Mouse (Mus musculus): ENCODE data around the gene Vcam1. TPM values are rescaled to one million over a fixed set of nuclear protein-coding genes. Genes with fewer than 3 reads are reported as not detected.

Vcam1 gene
- polyA plus RNA-seq, 1 experiment from 2014 or later, result 97.3 TPM

DNA sequence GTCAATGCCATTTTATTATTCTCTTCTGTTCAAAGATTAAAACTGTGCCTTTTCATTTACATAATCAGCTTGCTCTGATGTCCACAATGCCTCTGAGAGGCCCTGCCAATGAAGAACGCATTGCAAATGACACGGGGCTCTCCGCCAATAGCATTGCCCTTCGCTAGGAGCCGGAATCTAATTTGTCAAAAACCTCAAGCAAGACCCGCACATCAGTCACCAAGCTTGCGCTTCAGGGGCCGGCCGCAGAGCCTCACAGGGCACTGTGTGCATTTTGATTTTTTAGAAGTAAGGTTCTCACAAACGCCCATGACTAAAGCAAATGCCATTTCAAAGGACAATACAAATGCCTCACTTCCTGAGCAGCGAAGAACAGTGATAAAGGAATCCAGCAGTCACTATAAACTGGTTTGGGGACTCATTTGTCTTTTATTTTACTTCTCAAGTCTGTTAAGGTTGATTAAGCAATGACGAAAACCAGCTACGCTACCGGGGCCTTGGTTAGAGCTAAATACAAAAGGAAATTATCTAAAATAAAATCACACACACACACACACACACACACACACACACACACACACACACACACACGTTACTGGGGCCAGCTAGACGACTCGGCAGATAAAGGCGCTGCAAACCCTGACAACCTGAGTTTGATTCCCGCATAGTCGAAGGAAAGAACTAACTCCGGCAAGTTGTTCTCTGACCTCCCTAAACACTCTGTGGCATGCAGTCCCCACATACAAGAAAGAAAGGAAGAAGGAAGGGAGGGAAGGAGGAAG lies 24.4 kb downstream of the Vcam1 start:
- Histone ChIP-seq H3K36me3 (ENCODE audit: control insufficient read depth, insufficient read depth) (peaks cover 6% of the 10 kb centered on the region; the same call in 1 of the 2 replicates), H3K4me3 (ENCODE audit: low read length) (peak overlapping the region; percentile 42), H3K4me1 (ENCODE audit: control insufficient read depth, insufficient read depth, low read length) (0 out of 2 replicates have a peak, but pooled peaks cover 3% of the 10 kb centered on the region), H3K27ac (ENCODE audit: low read length) (peak overlapping the region; percentile 71), H3K9me3 (replicated peaks; ENCODE audit: control insufficient read depth, low read length) (no peaks in the 10 kb centered on the region), H3K4me2 (ENCODE audit: low read depth, low read length) (peak overlapping the region; percentile 66), H3K9ac (ENCODE audit: low read length) (peak overlapping the region; percentile 57; the same call in 1 of the 2 replicates), H3K27me3 (ENCODE audit: control insufficient read depth, insufficient read depth, low read length) (no peaks in the 10 kb centered on the region)
- ATAC-seq (replicated peaks; ENCODE audit: extremely low read depth, insufficient read depth, low FRiP score), result peak; percentile 80
- 13% methylated on average over 21 of the region's 21 CpGs for WGBS

DNA sequence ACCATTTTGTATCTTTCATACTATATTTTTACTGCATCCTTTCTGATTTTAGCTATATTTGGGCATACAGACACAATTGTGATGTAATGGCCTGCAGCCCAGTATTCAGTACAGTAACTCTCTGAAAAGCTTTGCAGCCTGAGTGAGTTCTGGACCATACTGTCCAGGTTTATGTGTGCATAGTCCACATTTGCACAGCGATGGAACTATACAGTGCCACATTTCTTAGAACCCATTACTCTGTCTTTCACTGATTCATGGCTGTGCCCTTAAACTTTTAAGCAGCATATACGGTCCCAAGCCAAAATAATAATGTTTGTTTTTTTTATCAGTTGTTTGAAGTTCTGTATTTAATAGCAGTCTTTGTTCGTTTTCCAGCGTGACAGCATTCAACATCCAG lies 25.2 kb downstream of the Vcam1 start:
- ATAC-seq (replicated peaks; ENCODE audit: extremely low read depth, insufficient read depth, low FRiP score), result no peak
- Histone ChIP-seq H3K4me3 (ENCODE audit: low read length) (no peak overlapping the region), H3K9ac (ENCODE audit: low read length) (no peak overlapping the region), H3K4me1 (ENCODE audit: control insufficient read depth, insufficient read depth, low read length) (0 out of 2 replicates have a peak, but pooled peaks cover 3% of the 10 kb centered on the region), H3K36me3 (ENCODE audit: control insufficient read depth, insufficient read depth) (peaks cover under 1% of the 10 kb centered on the region; the same call in 1 of the 2 replicates), H3K27ac (ENCODE audit: low read length) (no peak overlapping the region), H3K27me3 (ENCODE audit: control insufficient read depth, insufficient read depth, low read length) (no peaks in the 10 kb centered on the region), H3K4me2 (ENCODE audit: low read depth, low read length) (no peak overlapping the region), H3K9me3 (replicated peaks; ENCODE audit: control insufficient read depth, low read length) (no peaks in the 10 kb centered on the region)
- WGBS, result 68% methylated on average over 4 of the region's 4 CpGs

DNA sequence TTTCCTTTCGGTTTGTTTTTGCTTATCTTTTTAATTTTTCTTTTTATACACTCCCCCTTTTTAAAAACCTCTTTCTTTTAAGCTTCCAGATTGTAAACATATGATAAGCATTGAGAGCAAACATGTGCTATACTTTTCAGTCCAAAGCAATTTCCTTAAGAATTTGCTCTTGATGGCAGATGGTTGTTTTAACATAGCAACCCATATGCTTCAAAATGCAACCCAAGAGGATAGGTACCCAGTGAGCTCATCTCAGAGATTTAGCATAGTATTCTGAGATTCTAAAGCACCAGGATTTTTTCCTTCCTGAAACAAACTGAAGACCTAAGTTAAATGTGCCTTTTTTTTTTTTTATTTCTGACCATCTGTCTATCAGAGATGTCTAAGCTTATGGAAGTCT lies 28.6 kb downstream of the Vcam1 start:
- no peaks in the 10 kb centered on the region for H3K36me3 ChIP-seq (ENCODE audit: control insufficient read depth, insufficient read depth)
- no peaks in the 10 kb centered on the region for H3K27me3 ChIP-seq (ENCODE audit: control insufficient read depth, insufficient read depth, low read length)
- H3K4me1 ChIP-seq (ENCODE audit: control insufficient read depth, insufficient read depth, low read length), result 0 out of 2 replicates have a peak, but pooled peaks cover 3% of the 10 kb centered on the region
- H3K9me3 ChIP-seq (replicated peaks; ENCODE audit: control insufficient read depth, low read length), result no peaks in the 10 kb centered on the region
- no peak overlapping the region for H3K4me3 ChIP-seq (ENCODE audit: low read length)
- 56% methylated on average over 1 of the region's 1 CpGs for WGBS
- H3K9ac ChIP-seq (ENCODE audit: low read length), result no peak overlapping the region
- H3K4me2 ChIP-seq (ENCODE audit: low read depth, low read length), result no peak overlapping the region
- no peak overlapping the region for H3K27ac ChIP-seq (ENCODE audit: low read length)
- no peak for ATAC-seq (replicated peaks; ENCODE audit: extremely low read depth, insufficient read depth, low FRiP score)

DNA sequence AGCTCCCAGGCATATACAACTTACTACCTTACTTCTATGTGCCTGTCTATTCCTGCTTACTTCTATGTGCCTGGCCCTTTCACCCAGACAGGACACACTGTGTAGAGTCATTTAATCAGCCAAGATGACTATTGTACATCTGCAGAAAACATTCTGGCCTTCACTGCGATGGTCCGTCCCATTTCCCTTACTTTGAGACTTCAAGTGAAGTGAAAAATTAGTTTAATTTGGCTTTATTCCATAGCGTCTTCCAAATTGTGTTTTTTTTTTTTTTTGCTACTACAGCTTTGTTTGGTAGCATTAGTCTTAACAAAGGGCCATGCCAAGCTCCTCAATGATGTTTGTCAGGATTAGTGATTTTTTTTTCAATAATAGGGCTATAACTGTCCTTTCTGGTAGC lies 33.6 kb downstream of the Vcam1 start:
- Histone ChIP-seq H3K36me3 (ENCODE audit: control insufficient read depth, insufficient read depth) (no peaks in the 10 kb centered on the region), H3K9ac (ENCODE audit: low read length) (no peak overlapping the region), H3K27ac (ENCODE audit: low read length) (no peak overlapping the region), H3K9me3 (replicated peaks; ENCODE audit: control insufficient read depth, low read length) (peaks cover 4% of the 10 kb centered on the region), H3K4me1 (ENCODE audit: control insufficient read depth, insufficient read depth, low read length) (0 out of 2 replicates have a peak, but pooled peaks cover 2% of the 10 kb centered on the region), H3K4me3 (ENCODE audit: low read length) (no peak overlapping the region), H3K4me2 (ENCODE audit: low read depth, low read length) (no peak overlapping the region), H3K27me3 (ENCODE audit: control insufficient read depth, insufficient read depth, low read length) (no peaks in the 10 kb centered on the region)
- no peak for ATAC-seq (replicated peaks; ENCODE audit: extremely low read depth, insufficient read depth, low FRiP score)
- 74% methylated on average over 3 of the region's 3 CpGs for WGBS

DNA sequence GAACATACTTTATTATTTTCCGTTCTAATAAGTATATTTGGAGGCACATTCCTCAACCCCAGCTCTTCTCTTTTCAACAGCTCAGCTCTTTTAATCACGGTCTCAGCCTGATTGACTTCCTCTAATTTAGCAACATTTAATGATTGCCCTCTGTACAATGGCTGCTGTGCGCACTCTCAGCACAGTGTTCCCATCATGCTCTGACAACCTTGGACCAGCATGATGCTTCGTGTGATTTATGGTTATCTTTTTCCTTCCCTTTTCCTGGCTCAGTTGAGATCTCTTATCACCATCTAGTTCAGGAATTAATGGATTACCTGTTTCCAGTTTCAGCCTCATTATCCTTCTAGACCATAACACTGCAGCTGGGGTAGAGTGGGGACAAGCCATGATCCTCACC lies 34.2 kb downstream of the Vcam1 start:
- no peak overlapping the region for H3K4me3 ChIP-seq (ENCODE audit: low read length)
- H3K4me1 ChIP-seq (ENCODE audit: control insufficient read depth, insufficient read depth, low read length), result 0 out of 2 replicates have a peak, but pooled peaks cover 2% of the 10 kb centered on the region
- ATAC-seq (replicated peaks; ENCODE audit: extremely low read depth, insufficient read depth, low FRiP score), result no peak
- no peaks in the 10 kb centered on the region for H3K36me3 ChIP-seq (ENCODE audit: control insufficient read depth, insufficient read depth)
- WGBS, result 76% methylated on average over 4 of the region's 4 CpGs
- no peaks in the 10 kb centered on the region for H3K27me3 ChIP-seq (ENCODE audit: control insufficient read depth, insufficient read depth, low read length)
- peaks cover 4% of the 10 kb centered on the region for H3K9me3 ChIP-seq (replicated peaks; ENCODE audit: control insufficient read depth, low read length)
- H3K27ac ChIP-seq (ENCODE audit: low read length), result no peak overlapping the region
- H3K4me2 ChIP-seq (ENCODE audit: low read depth, low read length), result no peak overlapping the region
- no peak overlapping the region for H3K9ac ChIP-seq (ENCODE audit: low read length)

DNA sequence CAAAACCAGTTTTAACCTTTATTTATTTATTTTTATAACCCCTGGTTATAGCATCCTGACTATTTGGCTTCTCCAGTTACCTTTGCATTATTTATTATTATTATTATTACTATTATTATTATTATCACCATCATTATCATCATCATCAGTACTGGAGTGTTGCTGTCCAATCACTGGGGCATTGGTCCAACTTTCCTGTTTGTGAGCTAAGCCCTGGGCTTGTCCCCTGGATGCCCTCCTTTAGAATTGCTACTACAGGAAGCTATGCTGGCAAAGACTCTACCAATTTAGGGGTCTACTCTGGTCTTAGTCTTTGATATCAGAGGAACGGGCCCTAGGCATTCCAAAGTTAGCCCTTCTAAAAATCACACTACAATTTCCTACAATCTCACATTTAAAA lies 34.6 kb downstream of the Vcam1 start:
- Histone ChIP-seq H3K9ac (ENCODE audit: low read length) (no peak overlapping the region), H3K4me2 (ENCODE audit: low read depth, low read length) (no peak overlapping the region), H3K9me3 (replicated peaks; ENCODE audit: control insufficient read depth, low read length) (peaks cover 4% of the 10 kb centered on the region), H3K4me3 (ENCODE audit: low read length) (no peak overlapping the region), H3K4me1 (ENCODE audit: control insufficient read depth, insufficient read depth, low read length) (0 out of 2 replicates have a peak, but pooled peaks cover 2% of the 10 kb centered on the region), H3K27ac (ENCODE audit: low read length) (no peak overlapping the region), H3K27me3 (ENCODE audit: control insufficient read depth, insufficient read depth, low read length) (no peaks in the 10 kb centered on the region), H3K36me3 (ENCODE audit: control insufficient read depth, insufficient read depth) (no peaks in the 10 kb centered on the region)
- no peak for ATAC-seq (replicated peaks; ENCODE audit: extremely low read depth, insufficient read depth, low FRiP score)
- WGBS, result 66% methylated on average over 1 of the region's 1 CpGs

DNA sequence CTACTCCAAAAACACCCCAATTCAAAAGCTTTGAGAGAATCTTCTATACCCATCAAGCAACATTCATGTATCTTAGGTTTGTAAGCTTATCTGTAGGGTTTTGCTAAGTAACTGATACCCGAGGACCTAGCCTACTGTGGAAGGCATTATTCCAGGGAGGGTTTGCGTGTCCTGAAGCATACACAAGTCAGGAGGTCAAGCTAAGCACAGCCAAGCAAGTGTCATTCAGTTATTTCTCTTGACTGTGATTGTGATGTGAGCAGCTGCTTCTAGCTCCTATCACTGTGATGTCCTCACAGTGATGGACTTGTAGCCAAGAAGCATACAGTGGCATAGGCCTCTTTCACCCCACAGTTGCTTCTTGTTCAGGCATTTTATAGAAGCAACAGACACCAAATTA lies 35.2 kb downstream of the Vcam1 start:
- 67% methylated on average over 2 of the region's 2 CpGs for WGBS
- no peak overlapping the region for H3K9ac ChIP-seq (ENCODE audit: low read length)
- no peak overlapping the region for H3K27ac ChIP-seq (ENCODE audit: low read length)
- ATAC-seq (replicated peaks; ENCODE audit: extremely low read depth, insufficient read depth, low FRiP score), result no peak
- 0 out of 2 replicates have a peak, but pooled peaks cover 2% of the 10 kb centered on the region for H3K4me1 ChIP-seq (ENCODE audit: control insufficient read depth, insufficient read depth, low read length)
- H3K9me3 ChIP-seq (replicated peaks; ENCODE audit: control insufficient read depth, low read length), result peaks cover 4% of the 10 kb centered on the region
- H3K4me2 ChIP-seq (ENCODE audit: low read depth, low read length), result no peak overlapping the region
- no peak overlapping the region for H3K4me3 ChIP-seq (ENCODE audit: low read length)
- H3K27me3 ChIP-seq (ENCODE audit: control insufficient read depth, insufficient read depth, low read length), result no peaks in the 10 kb centered on the region
- H3K36me3 ChIP-seq (ENCODE audit: control insufficient read depth, insufficient read depth), result no peaks in the 10 kb centered on the region

DNA sequence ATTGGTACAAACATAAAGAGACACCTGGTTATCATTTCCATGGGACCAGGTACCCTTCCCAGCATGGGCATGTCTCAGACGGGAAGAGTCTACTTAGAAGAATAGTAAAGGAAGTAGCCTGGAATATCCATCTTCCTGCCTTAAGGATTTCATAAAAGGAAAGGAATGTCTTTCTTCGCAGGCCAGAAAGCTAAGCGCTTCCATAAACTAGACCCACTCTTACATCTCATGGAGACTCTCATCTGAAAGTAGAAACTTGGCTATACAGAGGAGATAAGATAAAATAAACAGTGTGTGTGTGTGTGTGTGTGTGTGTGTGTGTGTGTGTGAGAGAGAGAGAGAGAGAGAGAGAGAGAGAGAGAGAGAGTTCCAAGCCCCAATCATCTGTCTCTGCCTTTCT lies 36.9 kb downstream of the Vcam1 start:
- Histone ChIP-seq H3K4me2 (ENCODE audit: low read depth, low read length) (no peak overlapping the region), H3K27ac (ENCODE audit: low read length) (no peak overlapping the region), H3K4me1 (ENCODE audit: control insufficient read depth, insufficient read depth, low read length) (0 out of 2 replicates have a peak, but pooled peaks cover 2% of the 10 kb centered on the region), H3K4me3 (ENCODE audit: low read length) (no peak overlapping the region), H3K27me3 (ENCODE audit: control insufficient read depth, insufficient read depth, low read length) (no peaks in the 10 kb centered on the region), H3K9ac (ENCODE audit: low read length) (no peak overlapping the region), H3K36me3 (ENCODE audit: control insufficient read depth, insufficient read depth) (peaks cover 3% of the 10 kb centered on the region; the same call in 1 of the 2 replicates), H3K9me3 (replicated peaks; ENCODE audit: control insufficient read depth, low read length) (peaks cover 9% of the 10 kb centered on the region)
- ATAC-seq (replicated peaks; ENCODE audit: extremely low read depth, insufficient read depth, low FRiP score), result no peak
- 46% methylated on average over 3 of the region's 3 CpGs for WGBS

DNA sequence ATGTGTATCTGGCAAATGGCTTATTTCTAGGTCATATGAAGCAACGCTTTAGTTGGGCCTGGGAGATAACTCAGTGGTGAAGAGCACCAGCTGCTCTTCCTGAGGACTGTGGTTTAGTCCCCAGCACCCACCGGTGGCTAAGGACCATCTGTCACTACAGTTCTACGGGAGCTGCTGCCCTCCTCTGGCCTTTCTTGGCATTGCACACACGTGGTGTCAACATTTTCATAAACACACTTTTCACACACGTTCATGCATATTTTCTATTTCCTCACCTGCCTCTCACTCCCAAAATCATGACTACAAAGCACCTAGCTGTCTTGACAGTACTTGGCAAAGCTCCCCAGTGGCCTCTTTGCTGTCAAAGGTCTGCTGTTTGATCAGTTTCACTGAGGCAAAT lies 37.8 kb downstream of the Vcam1 start:
- peaks cover 9% of the 10 kb centered on the region for H3K9me3 ChIP-seq (replicated peaks; ENCODE audit: control insufficient read depth, low read length)

More for the DNA sequence above, 37.8 kb downstream of the Vcam1 start:
- WGBS, result 87% methylated on average over 5 of the region's 5 CpGs
- Histone ChIP-seq H3K36me3 (ENCODE audit: control insufficient read depth, insufficient read depth) (peaks cover 3% of the 10 kb centered on the region; the same call in 1 of the 2 replicates), H3K27ac (ENCODE audit: low read length) (no peak overlapping the region), H3K4me2 (ENCODE audit: low read depth, low read length) (no peak overlapping the region), H3K4me1 (ENCODE audit: control insufficient read depth, insufficient read depth, low read length) (0 out of 2 replicates have a peak, but pooled peaks cover 2% of the 10 kb centered on the region), H3K4me3 (ENCODE audit: low read length) (no peak overlapping the region), H3K9ac (ENCODE audit: low read length) (no peak overlapping the region), H3K27me3 (ENCODE audit: control insufficient read depth, insufficient read depth, low read length) (no peaks in the 10 kb centered on the region)
- ATAC-seq (replicated peaks; ENCODE audit: extremely low read depth, insufficient read depth, low FRiP score), result no peak

All from heart, embryonic 16.5 days (tissue).